Mouse (Mus musculus): Measurements from ENCODE around the gene 1810013L24Rik. TPM values are rescaled to one million over a fixed set of nuclear protein-coding genes. Genes with fewer than 3 reads are reported as not detected.
"Not testable (repeated sequence)": the region's sequence is repeated elsewhere in the genome, so short reads cannot be mapped to it uniquely, and the experiment has no call there.

The 1810013L24Rik gene
- total RNA-seq, 2 experiments from 2014 or later = 80.3 to 82.8 TPM

DNA sequence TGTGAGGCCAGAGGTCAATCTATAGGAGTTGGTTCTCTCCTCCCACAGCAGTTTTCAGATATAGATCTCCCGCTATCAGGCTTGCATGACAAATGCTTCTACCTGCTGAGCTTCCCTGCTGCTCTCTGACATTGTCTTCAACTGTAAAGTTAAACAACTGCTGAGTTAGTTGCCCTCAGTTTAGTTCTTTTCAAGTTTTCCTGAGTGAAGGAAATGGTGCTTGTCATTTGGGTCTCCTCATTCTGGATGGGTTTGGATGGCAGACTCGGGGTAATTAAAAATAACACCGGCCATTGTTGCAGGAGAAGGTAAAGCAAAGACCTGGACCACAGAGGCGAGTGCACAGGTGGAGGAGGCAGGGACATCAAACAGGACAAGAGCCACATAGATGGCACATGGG is 64.3 kb downstream of the 1810013L24Rik start:
- DNase-seq (ENCODE audit: low spot score in 2 of 2) = not testable (repeated sequence)

GRCm38 (mm10) chr16:8895301-8895700 is 65.4 kb downstream of the 1810013L24Rik start:
- no peak for DNase-seq (ENCODE audit: low spot score in 2 of 2)

DNA sequence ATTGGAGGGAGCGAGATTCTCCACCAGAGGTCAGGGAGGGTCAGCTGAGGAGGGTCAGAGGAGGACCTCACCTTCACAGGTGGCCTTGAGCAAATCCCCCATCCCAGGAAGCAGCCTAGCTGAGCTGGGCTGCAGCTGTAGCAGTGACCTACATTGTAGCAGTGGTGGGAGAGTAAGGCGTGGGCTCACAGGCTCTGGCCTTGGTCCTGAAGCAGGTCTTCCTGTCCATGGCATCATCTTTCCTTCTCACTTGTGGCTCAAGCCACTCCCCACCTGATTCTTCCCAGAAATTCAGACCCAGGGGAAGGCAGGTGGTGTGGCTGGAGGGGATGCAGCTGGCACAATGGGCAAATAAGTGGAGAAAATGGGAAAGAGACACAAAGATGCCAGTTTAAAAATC is 76.2 kb downstream of the 1810013L24Rik start:
- DNase-seq (ENCODE audit: low spot score in 2 of 2) = not testable (repeated sequence)

Other genes with a start within 250 kb of the 1810013L24Rik start
- gene Pmm2, start 192.4 kb upstream of the 1810013L24Rik start, total RNA-seq (2021) = 10 to 100 TPM; 78.2 to 82.1 TPM
- 10 to 100 TPM; 18.2 to 20.8 TPM for gene Tmem186, start 192.4 kb upstream of the 1810013L24Rik start, total RNA-seq (2021)
- gene Carhsp1, start 157.9 kb upstream of the 1810013L24Rik start, total RNA-seq (2021) = 10 to 100 TPM; 78.2 to 81.1 TPM
- not detected for gene Gm5767, start 149.3 kb upstream of the 1810013L24Rik start, total RNA-seq (2021)
- gene Usp7, start 37.8 kb upstream of the 1810013L24Rik start, total RNA-seq (2021) = 100 to 1,000 TPM; 142 to 178 TPM

Measured in adrenal gland, postnatal 4 days (tissue).